Mouse (Mus musculus): Measurements from ENCODE around the gene Nckipsd.

DNA sequence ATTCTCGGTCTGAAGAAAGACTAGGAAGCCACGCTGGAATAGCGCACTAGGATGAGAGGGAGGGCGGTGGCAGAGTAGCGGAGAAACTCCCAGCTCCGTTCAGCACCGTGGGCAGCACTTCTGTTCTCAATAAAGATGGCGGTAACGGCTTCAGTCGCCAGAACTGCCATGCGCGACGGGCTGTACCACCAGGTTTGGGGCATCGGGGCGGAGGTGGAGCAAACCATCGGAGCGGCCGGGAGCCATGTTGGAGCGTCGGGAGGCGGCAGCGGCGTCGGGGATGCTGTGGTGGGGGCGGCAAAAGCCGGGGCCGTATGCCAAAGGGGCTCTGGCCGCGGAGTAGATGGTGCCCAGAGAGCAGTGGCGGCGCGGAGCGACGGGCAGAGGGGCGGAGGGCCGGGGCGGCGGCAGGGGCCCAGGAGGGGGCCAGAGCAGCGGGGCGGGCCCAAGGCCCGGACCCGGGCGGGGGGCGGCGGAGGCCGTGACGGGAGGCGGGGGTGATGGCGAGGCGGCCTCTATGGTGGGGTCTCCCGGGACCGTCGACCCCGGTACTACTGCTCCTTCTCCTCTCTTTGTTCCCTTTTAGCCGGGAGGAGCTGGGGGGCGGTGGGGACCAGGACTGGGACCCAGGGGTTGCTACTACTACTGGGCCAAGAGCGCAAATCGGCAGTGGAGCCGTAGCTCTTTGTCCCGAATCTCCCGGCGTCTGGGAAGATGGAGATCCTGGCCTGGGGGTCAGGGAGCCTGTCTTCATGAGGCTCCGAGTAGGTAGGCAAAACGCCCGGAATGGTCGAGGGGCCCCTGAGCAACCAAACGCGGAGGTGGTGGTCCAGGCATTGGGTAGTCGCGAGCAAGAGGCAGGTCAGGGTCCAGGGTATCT, 17.9 kb downstream of the Nckipsd start, which contains the start of gene Celsr3:
- TF ChIP-seq POLR2A (IDR thresholded peaks at IDR 0.05; ENCODE audit: low read depth, low read length) (no peak), CTCF (IDR thresholded peaks at IDR 0.05; ENCODE audit: borderline replicate concordance, insufficient read depth, low read length) (no peak)

Data from embryonic fibroblast, embryonic 13.5 days (primary cell).